Mouse (Mus musculus) cortical plate, adult 2 months (tissue): ENCODE data around the gene Ifnk. TPM values are rescaled to one million over a fixed set of nuclear protein-coding genes. Genes with fewer than 3 reads are reported as not detected.

Experiments
- H3K27ac ChIP-seq: fragments of 200-500 bp; 2 replicates; pipeline ENCODE4 v1.5.1; 2012; ENCODE audit warnings: low read length, control low read depth, inconsistent platforms; ENCODE audit not compliant: insufficient read depth
- H3K4me1 ChIP-seq: fragments of 200-500 bp; 2 replicates; pipeline ENCODE4 v1.6.1; 2011; ENCODE audit warnings: low read length; ENCODE audit not compliant: control insufficient read depth, insufficient read depth
- H3K4me3 ChIP-seq: fragments of 200-500 bp; 2 replicates; pipeline ENCODE4 v1.5.1; 2011; ENCODE audit warnings: mild to moderate bottlenecking, low read length, control low read depth; ENCODE audit not compliant: insufficient read depth
- CTCF ChIP-seq: fragments of 200-500 bp; IDR thresholded peaks from 2 replicates; pipeline ENCODE4 v1.5.1; 2011; ENCODE audit warnings: mild to moderate bottlenecking, control low read depth, low read length; ENCODE audit not compliant: insufficient read depth; ENCODE audit errors: extremely low read depth
- POLR2A ChIP-seq: fragments of 200-500 bp; IDR thresholded peaks from 2 replicates; pipeline ENCODE4 v1.6.1; 2011; ENCODE audit warnings: mild to moderate bottlenecking, low read length, control low read depth; ENCODE audit not compliant: insufficient read depth; ENCODE audit errors: extremely low read depth
- polyA plus RNA-seq: library from polyadenylated mRNA; depleted of rRNA; stranded (reverse); fragments of >200 nt; gene quantifications from 2 replicates; pipeline ENCODE4 v1.2.3, GENCODE M21; 2012

Gene Ifnk
- polyA plus RNA-seq, 1 experiment, result not detected

GRCm38 (mm10) chr4:35156149-35156611 lies 4.3 kb downstream of the Ifnk start:
- Histone ChIP-seq H3K4me3 (peak overlapping the region; percentile 51), H3K4me1 (no peaks in the 10 kb centered on the region), H3K27ac (peak overlapping the region; percentile 90)
- TF ChIP-seq POLR2A, result no peak
- TF ChIP-seq CTCF, result no peak

- TF ChIP-seq POLR2A (no peak), CTCF (peak; percentile 66)
- Histone ChIP-seq H3K27ac (peak within 1 kb of the TSS; percentile 90), H3K4me1 (no peaks in the 10 kb centered on the region), H3K4me3 (peak within 1 kb of the TSS; percentile 51)
These were observed 5.1 kb downstream of the Ifnk start, which contains the start of gene Mob3b for GRCm38 (mm10) chr4:35156751-35157611. Gene Mob3b, minus strand, starts transcription at chr4:35157484.

GRCm38 (mm10) chr4:35157815-35158214 lies 6.0 kb downstream of the Ifnk start:
- H3K4me1 ChIP-seq, result no peaks in the 10 kb centered on the region
- H3K27ac ChIP-seq, result no peak overlapping the region
- TF ChIP-seq POLR2A (no peak), CTCF (no peak)
- H3K4me3 ChIP-seq, result no peak overlapping the region

- Histone ChIP-seq H3K4me3 (no peak overlapping the region), H3K4me1 (no peaks in the 10 kb centered on the region), H3K27ac (no peak overlapping the region)
- TF ChIP-seq CTCF (no peak), POLR2A (no peak)
These were observed 13.4 kb downstream of the Ifnk start for GRCm38 (mm10) chr4:35165275-35165674.

GRCm38 (mm10) chr4:35165947-35166346 lies 14.1 kb downstream of the Ifnk start:
- TF ChIP-seq POLR2A, result no peak
- no peak for TF ChIP-seq CTCF
- Histone ChIP-seq H3K27ac (no peak overlapping the region), H3K4me1 (no peaks in the 10 kb centered on the region), H3K4me3 (no peak overlapping the region)

GRCm38 (mm10) chr4:35167855-35168254 lies 16.0 kb downstream of the Ifnk start:
- TF ChIP-seq CTCF (no peak), POLR2A (no peak)
- H3K4me3 ChIP-seq, result no peak overlapping the region
- H3K27ac ChIP-seq, result no peak overlapping the region
- H3K4me1 ChIP-seq, result no peaks in the 10 kb centered on the region

GRCm38 (mm10) chr4:35169571-35170125 lies 17.8 kb downstream of the Ifnk start:
- TF ChIP-seq POLR2A, result no peak
- TF ChIP-seq CTCF, result no peak
- Histone ChIP-seq H3K27ac (no peak overlapping the region), H3K4me1 (no peaks in the 10 kb centered on the region), H3K4me3 (no peak overlapping the region)

GRCm38 (mm10) chr4:35172471-35172870 lies 20.6 kb downstream of the Ifnk start:
- TF ChIP-seq CTCF, result no peak
- no peak for TF ChIP-seq POLR2A
- no peaks in the 10 kb centered on the region for H3K4me1 ChIP-seq
- no peak overlapping the region for H3K4me3 ChIP-seq
- no peak overlapping the region for H3K27ac ChIP-seq

- no peak for TF ChIP-seq POLR2A
- no peak for TF ChIP-seq CTCF
- Histone ChIP-seq H3K4me1 (no peaks in the 10 kb centered on the region), H3K4me3 (no peak overlapping the region), H3K27ac (no peak overlapping the region)
These were observed 21.7 kb downstream of the Ifnk start for GRCm38 (mm10) chr4:35173551-35173950.

GRCm38 (mm10) chr4:35175566-35175965 lies 23.7 kb downstream of the Ifnk start:
- H3K4me1 ChIP-seq, result no peaks in the 10 kb centered on the region
- TF ChIP-seq POLR2A (no peak), CTCF (no peak)
- H3K27ac ChIP-seq, result no peak overlapping the region
- H3K4me3 ChIP-seq, result no peak overlapping the region
